Mouse (Mus musculus) C2C12 (cell line): ENCODE results near the gene Pofut2.

Source experiments
- CEBPB ChIP-seq: IDR thresholded peaks from one replicate; pipeline ENCODE4 v1.6.1; 2011; ENCODE audit warnings: low read depth, mild to moderate bottlenecking, control low read depth, moderate library complexity
- CTCF ChIP-seq: IDR thresholded peaks from one replicate; pipeline ENCODE4 v1.5.1; 2011; ENCODE audit not compliant: control insufficient read depth, insufficient read depth, insufficient read length
- MAX ChIP-seq: IDR thresholded peaks from one replicate; pipeline ENCODE4 v1.6.1; 2011; ENCODE audit warnings: mild to moderate bottlenecking, control low read depth
- MYOD1 ChIP-seq: IDR thresholded peaks from one replicate; pipeline ENCODE4 v1.6.1; 2011; ENCODE audit warnings: low read depth; ENCODE audit not compliant: control insufficient read depth, insufficient read length
- MYOG ChIP-seq: IDR thresholded peaks from one replicate; pipeline ENCODE4 v1.6.1; 2011; ENCODE audit not compliant: control insufficient read depth, insufficient read length; ENCODE audit errors: extremely low read depth
- USF1 ChIP-seq: IDR thresholded peaks from one replicate; pipeline ENCODE4 v1.6.1; 2011; ENCODE audit warnings: low read depth, mild to moderate bottlenecking, control low read depth, moderate library complexity

DNA sequence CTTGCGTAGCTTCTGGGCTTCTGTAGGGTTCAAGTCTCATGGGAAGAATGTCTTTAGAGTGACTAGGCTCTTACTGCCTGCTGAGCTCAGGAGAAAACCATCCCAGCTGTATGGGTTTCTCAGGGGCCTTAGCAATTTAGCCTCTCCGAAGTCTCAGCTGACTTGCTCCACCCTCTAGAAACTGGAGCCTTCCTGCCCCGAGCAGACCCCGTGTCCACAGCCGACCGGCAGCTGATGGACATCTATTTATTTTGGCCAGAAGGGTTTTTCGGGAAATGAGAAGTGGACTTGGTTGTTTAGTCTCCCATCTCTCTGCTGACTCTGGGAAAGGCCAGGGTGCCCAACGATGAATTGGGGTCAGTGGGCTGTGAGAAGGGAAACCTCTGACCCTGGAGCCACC lies 18.3 kb upstream of the Pofut2 start:
- TF ChIP-seq MAX: no peak
- TF ChIP-seq CEBPB: no peak
- no peak for TF ChIP-seq CTCF
- TF ChIP-seq USF1: no peak
- no peak for TF ChIP-seq MYOD1
- TF ChIP-seq MYOG: no peak
